Mouse (Mus musculus): ENCODE results near the gene Cpsf4l.
A peak's percentile ranks its signal among the peaks of the same experiment; 100 is the strongest.
"Not testable (repeated sequence)": the region's sequence is repeated elsewhere in the genome, so short reads cannot be mapped to it uniquely, and the experiment has no call there.

Gene Cpsf4l

DNA sequence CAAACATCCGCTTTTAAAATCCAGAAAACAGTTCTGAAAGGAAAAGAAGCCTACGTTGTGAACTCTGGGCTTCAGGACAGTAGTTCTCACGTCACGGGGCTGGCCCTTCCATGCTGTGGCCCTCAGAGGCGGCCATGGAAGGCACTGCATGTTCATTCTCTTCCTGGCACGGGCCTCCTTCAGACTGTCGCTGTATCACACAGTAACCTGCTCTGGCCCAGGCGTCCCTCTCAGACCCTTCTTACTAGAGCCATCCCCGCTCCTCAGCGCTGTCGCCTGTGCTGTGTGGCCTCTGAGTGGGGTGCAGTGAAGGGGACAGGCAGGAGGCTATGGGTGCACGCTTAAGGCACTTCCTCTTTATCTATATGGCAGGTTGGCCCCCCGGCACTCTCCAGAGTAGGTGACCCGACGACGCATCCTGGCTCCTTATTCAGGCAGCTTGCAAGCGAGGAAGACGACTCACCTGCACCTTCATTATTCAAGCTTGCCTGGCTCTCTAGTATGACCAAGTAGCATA is 47.9 kb downstream of the Cpsf4l start:
- DNase-seq = no peak

DNA sequence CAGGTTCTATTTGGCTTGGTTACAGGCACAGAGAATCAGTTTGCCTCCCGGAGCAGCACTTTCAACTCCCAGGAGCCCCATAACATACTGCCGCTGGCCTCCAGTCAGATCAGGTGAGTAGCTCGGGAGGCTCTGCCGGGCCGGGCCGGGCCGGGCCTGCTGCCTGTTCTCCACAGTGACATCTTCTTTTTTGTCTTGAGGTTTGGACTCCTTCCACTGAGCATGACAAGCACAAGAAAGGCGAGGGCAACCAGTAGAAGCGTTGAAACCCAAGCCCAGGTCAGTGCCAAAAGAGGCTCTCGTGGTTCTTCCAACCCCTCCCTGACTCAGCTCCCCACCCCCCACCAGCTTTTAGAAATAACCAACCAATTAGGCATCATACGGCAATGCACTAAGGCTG is 48.9 kb downstream of the Cpsf4l start:
- no peak for DNase-seq

DNA sequence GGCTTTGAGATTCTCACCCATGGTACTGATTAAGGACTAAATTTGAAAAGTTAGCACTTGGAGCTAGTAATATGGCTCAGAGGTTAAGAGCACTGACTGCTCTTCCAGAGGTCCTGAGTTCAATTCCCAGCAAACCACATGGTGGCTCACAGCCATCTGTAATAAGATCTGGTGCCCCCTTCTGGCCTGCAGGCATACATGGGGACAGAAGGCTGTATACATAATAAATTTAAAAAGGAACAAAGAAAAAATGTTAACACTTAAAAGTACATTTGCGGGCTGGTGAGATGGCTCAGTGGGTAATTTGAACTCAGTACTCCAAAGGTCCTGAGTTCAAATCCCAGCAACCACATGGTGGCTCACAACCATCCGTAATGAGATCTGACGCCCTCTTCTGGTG is 49.6 kb downstream of the Cpsf4l start:
- DNase-seq = not testable (repeated sequence)

DNA sequence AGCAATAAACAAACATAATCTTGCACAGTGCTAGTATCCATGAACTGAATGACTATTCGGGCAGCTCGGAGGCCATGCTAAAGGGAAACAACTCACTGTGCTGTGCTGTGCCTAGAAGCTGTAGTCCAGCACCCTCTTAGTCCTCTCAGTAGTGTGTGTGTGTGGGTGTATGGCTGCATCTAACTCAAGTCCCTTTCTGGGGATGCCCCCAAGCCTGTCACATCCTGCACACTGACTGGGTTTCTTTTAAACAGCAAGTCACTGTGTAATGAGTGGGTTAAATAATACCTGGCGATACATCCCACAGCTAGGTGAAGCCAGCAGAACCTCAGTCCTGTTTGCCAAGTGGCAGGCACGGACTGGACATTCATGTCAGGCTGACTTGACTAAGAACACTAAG is 51.1 kb downstream of the Cpsf4l start:
- DNase-seq = no peak

DNA sequence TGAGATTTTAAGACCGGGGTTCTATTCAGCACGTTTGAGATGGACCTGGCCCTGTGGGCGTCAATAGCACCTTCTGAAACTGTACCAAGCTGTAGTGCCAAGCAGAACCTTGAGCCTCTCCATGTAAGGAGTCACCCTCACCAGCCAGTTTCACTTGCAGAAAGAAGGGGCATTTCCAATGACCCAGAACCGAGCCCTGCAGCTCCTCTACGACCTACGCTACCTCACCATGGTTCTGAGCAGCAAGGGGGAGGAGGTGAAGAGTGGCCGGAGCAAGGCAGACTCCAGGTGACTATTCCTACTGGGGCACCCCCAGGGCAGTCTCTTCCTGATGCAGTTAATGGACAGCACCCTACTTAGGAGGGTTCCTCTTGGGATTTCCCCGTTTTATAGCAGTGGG is 51.5 kb downstream of the Cpsf4l start:
- peak; percentile 59 to 66 for DNase-seq

DNA sequence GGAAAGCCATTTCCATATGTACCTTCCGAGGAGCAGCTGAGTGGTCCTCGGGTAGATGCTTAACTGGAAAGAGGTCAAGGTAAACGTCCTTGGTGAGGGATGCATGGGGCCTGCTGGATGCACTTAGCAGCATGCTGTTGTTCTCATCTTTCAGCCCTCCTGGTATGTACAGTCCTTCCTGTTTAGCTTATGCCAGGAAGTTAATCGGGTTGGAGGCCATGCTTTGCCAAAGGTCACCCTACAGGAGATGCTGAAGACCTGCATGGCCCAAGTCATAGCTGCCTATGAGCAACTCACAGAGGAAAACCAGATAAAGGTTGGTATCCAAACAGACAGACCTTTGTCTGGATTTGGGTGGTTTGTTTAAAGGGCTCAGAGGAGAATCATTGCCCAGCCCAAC is 52.6 kb downstream of the Cpsf4l start:
- DNase-seq = no peak

DNA sequence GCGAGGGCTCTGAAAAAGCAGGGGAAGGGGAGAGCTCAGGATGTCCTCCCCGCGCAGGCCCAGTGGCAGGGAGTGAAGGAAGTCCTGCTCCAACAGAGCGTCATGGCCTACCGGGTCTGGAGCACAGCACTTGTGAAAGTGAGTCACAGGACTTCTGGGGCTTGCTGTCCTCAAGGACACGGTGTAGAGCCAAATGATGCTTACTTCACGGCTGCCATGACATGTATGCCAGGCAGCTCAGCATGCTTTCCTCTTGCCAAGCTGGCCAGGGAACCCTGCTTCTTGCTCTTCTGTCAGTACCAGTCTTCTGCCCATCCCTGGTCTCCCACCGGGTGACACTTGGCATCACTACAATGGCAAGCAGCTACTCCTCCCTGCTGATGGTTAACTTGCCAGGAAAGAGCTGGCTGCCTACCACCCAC is 53.3 kb downstream of the Cpsf4l start:
- no peak for DNase-seq

DNA sequence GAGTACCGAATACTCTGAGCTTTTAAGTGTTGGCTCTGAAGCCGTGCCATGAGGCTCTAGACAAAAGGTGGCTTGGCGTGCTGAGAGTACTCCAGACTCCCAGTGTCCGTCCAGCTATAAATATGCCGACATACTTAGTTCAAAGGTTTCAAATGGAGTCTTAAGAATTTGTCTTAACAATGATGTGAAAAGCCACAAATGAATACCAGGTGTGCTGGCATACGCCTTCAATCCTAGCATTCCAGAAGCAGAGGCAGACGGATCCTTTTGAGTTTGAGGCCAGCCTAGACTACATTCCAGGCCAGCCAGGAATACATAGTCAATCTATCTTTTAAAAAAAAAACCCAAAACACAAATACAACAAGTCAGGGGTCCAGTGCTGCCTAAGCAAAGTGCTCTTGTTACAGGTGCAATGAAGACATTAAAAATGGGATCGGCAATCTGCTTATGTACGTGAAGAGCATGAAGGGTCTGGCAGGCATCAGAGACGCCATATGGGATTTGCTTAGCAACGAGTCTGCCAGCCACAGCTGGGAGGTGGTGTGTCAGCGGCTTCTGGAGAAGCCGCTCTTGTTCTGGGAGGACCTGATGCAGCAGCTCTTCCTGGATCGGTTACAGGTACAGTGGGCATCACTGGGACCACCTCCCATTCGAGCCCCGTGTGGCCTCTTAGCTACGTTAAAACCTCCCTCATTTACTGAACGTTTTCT is 55.1 kb downstream of the Cpsf4l start:
- DNase-seq = no peak

DNA sequence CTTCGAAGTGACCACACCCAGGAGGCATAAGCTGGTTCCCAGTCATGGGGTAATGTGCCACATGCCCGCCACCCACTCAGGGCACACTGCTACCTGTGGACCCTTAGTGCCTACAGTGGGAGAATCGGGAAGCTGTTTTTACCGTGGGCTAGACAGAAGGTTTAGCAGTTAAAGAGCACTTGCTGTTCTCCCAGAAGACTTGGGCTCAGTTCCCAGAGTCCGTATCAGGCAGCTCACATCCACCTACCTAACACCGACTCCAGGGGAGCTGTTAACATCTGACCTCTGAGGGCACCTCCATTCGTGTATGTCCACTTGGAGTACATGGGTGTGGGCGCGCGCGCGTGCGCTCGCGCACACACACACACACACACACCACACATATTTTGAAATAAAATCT is 55.7 kb downstream of the Cpsf4l start:
- no peak for DNase-seq

DNA sequence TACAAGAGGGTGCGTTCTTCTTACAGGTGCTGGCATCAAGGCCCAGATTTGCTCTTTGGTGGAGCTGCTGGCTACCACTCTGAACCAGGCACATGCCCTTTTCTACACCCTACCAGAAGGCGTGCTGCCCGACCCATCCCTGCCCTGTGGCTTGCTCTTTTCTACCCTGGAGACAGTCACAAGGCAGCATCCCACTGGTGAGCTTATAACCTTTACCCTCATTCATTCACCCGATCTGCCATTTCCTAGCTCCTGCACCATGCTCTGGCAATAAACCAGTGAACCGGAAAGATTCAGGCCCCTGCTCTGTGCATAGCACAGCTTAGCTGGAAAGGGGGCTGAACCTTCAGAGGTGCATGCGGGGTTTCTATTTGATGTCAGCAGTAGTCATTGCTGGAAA is 57.3 kb downstream of the Cpsf4l start:
- DNase-seq = peak; percentile 65 to 84

DNA sequence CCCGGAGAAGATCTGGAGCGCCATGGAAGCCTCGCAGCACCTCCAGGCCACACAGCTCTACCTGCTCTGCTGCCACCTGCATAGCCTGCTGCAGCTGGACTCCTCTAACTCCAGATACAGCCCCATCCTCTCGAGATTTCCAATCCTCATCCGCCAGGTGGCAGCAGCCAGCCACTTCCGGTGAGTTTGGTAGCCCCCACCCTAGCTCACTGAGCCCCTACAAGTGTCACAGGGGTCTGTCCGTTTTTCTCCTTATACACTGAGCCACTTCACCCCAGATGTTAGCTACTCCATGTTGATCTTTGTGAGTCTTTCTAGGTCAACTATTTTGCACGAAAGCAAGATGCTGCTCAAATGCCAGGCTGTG is 57.9 kb downstream of the Cpsf4l start:
- DNase-seq = peak in 1 of 2 experiments; percentile 76

DNA sequence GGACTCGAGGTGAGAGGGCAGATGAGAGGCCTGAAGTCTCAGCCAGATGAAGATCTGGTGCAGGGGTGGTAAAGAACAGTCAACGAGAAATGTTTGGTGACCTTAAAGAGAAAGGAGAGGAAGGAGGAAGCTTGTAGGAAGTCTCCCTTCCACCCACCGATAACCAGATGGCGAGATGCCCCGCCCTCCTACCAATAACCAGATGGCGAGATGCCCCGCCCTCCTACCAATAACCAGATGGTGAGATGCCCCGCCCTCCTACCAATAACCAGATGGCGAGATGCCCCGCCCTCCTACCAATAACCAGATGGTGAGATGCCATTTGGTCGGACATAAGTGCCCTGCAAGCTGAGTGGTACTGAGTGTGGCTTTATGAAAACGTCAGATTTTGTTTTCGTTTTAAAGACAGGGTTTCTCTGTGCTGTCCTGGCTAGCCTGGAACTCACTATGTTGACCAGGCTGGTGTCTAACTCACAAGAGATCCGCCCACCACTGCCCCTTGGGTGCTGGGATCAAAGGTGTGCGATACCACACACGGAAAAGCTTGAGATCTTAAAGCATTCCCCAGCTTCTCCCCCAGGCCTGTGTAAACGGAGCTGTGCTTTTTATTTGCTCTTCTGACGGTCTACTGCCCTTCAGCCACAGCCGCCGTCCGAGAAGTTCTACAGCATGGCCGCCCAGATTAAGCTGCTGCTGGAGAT is 58.5 kb downstream of the Cpsf4l start:
- DNase-seq = no peak

DNA sequence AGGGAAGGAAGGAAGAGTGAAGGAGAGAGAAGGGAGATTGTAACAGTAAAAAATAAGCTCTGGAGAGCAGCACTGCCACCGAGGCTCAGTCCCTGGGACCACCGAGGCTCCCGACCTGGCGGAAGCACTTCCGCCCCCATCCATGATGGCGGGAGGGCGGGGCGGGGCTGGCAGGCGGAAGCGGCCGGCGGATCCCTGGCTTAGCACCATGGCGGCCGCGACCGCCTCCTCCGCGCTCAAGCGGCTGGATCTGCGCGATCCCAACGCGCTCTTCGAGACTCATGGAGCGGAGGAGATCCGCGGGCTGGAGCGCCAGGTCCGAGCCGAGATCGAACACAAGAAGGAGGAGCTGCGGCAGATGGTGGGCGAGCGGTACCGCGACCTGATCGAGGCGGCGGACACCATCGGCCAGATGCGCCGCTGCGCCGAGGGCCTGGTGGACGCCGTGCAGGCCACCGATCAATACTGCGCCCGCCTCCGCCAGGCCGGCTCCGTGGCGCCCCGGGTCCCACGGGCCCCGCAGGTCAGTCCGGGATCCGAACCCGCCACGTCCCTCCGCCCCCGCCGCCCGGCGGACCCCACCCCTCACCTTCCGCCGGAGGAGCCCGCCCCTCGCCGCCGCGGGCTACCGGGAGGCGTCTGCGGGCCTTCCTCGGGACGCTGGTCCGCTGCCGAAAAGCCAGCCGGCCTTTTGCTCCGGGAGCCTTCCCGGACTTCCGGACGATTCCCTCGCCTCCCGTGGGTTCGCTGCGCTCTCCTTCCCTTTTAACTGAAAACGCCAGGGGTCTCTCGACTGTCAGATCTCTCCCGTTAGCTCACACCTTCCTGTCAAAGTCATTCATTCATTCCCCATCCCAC is 60.2 kb downstream of the Cpsf4l start, which contains the start of gene Slc39a11:
TSS of gene Slc39a11 (minus strand) at position 727 of the 858 bp plus-strand sequence.
- DNase-seq = peak; percentile 58 to 84

DNA sequence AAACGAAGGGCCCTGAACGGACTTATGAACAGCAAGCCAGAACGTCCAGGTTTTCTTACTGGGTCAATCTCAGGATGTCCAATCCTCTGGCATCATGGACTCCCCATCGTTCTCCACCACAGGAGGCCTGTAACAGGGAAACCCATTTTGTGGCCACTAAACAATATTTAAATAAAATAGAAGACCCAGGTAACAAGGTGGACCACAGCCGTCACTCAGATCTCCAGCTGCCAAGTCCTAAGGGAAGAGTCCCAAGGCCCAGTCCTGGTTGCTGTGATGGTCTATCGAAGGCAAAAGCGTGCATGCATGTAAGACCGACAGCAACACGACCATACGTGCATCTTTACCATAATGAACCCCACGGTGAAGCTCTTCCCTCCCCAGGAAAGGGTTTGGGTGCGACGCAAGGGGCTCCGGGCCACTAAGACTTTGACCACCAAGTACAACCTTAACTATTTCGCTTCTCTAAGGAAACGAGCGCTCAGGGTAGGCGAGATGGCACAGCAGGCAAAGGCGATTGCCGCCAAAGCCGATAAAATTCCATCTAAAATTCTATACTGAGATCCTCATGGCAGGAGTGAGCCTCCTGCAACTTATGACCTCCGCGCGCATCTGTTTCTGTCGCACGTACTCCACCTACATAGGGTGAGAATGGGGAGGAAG is 61.0 kb downstream of the Cpsf4l start, which contains the start of gene Cog1:
TSS of gene Cog1 (plus strand) at position 480 of the 663 bp plus-strand sequence.
- DNase-seq = no peak

Data from kidney, postnatal 36 days (tissue).